Mouse (Mus musculus) midbrain, embryonic 10.5 days (tissue): Measurements from ENCODE around the gene Plin1. TPM values are rescaled to one million over a fixed set of nuclear protein-coding genes. Genes with fewer than 3 reads are reported as not detected.

Experiments used
- DNase-seq: peaks from one replicate; pipeline ENCODE4 v3.0.0-alpha.2; 2017; ENCODE audit warnings: low spot score
- H3K27ac ChIP-seq: fragments of 300-500 bp; sonication (generic); replicated peaks from 2 replicates; pipeline ENCODE4 v1.5.1; 2016; ENCODE audit warnings: mild to moderate bottlenecking
- H3K27me3 ChIP-seq: fragments of 300-500 bp; sonication (generic); 2 replicates; pipeline ENCODE4 v1.6.1; 2016; ENCODE audit warnings: low read depth, mild to moderate bottlenecking; ENCODE audit not compliant: poor library complexity, severe bottlenecking
- H3K36me3 ChIP-seq: fragments of 300-500 bp; sonication (generic); 2 replicates; pipeline ENCODE4 v1.6.1; 2016; ENCODE audit warnings: mild to moderate bottlenecking, moderate library complexity
- H3K4me1 ChIP-seq: fragments of 300-500 bp; sonication (generic); 2 replicates; pipeline ENCODE4 v1.6.1; 2016
- H3K4me3 ChIP-seq: fragments of 300-500 bp; sonication (generic); 2 replicates; pipeline ENCODE4 v1.5.1; 2016; ENCODE audit warnings: mild to moderate bottlenecking, moderate library complexity
- H3K9me3 ChIP-seq: fragments of 300-500 bp; sonication (generic); replicated peaks from 2 replicates; pipeline ENCODE4 v1.6.1; 2016; ENCODE audit warnings: mild to moderate bottlenecking
- WGBS: fragments of 180-500 bp; shearing (Covaris S2); methylation state at CpG from one replicate; pipeline ENCODE4 v1.1.7; 2016; 5-methylcytosine and 5-hydroxymethylcytosine counted together
- polyA plus RNA-seq: library from polyadenylated mRNA; unstranded; fragments of >200 nt; fragmentation: Nextera tagmentation; extraction: Ambion mirVana; gene quantifications from 2 replicates; pipeline ENCODE4 v1.2.1, GENCODE M21; 2016

Plin1 gene
- polyA plus RNA-seq, 1 experiment from 2014 or later = 0.04 TPM

GRCm38 (mm10) chr7:79670900-79671604 lies 61.7 kb downstream of the Plin1 start:
- WGBS = 95% methylated on average over 4 of the region's 4 CpGs
- peaks cover 99% of the 10 kb centered on the region for H3K36me3 ChIP-seq

More at GRCm38 (mm10) chr7:79670900-79671604, 61.7 kb downstream of the Plin1 start:
- no peaks in the 10 kb centered on the region for H3K4me1 ChIP-seq
- H3K27me3 ChIP-seq = no peaks in the 10 kb centered on the region
- H3K27ac ChIP-seq = no peak overlapping the region
- H3K9me3 ChIP-seq = no peaks in the 10 kb centered on the region
- no peak for DNase-seq
- H3K4me3 ChIP-seq = no peak overlapping the region

Other genes with a start within 250 kb of the Plin1 start
- gene Rhcg, start 115.2 kb downstream of the Plin1 start, polyA plus RNA-seq = 0.55 and 0.81 TPM in 2 replicates
- 14.4 and 15.4 TPM in 2 replicates for gene Ticrr, start 72.7 kb downstream of the Plin1 start, polyA plus RNA-seq
- gene Kif7, start 17.2 kb downstream of the Plin1 start, polyA plus RNA-seq = 5.6 and 6.0 TPM in 2 replicates
- gene Pex11a, start 10.2 kb upstream of the Plin1 start, polyA plus RNA-seq = 9.0 and 9.3 TPM in 2 replicates
- 0.12 and 0.22 TPM in 2 replicates for gene Wdr93, start 10.3 kb upstream of the Plin1 start, polyA plus RNA-seq
- gene Mesp1, start 60.9 kb upstream of the Plin1 start, polyA plus RNA-seq = 0.12 TPM in 1 of 2 replicates, not detected in the other
- gene Mesp2, start 77.8 kb upstream of the Plin1 start, polyA plus RNA-seq = 0.53 and 0.61 TPM in 2 replicates
- 3.9 and 5.5 TPM in 2 replicates for gene Anpep, start 128.2 kb upstream of the Plin1 start, polyA plus RNA-seq
- gene Ap3s2, start 187.7 kb upstream of the Plin1 start, polyA plus RNA-seq = 52.3 and 55.1 TPM in 2 replicates
- 24.0 and 24.5 TPM in 2 replicates for gene Arpin, start 202.5 kb upstream of the Plin1 start, polyA plus RNA-seq